Mouse (Mus musculus) intestine, embryonic 14.5 days (tissue): ENCODE data around the gene Nckap5l. TPM values are rescaled to one million over a fixed set of nuclear protein-coding genes. Genes with fewer than 3 reads are reported as not detected.

ENCODE experiments used
- ATAC-seq: fragments of 200-750 bp; cut with Nextera tagmentation; replicated peaks from 2 replicates; pipeline ENCODE4 v1.8.0; 2017; ENCODE audit warnings: low read depth, moderate number of reproducible peaks, moderate TSS enrichment, moderate library complexity; ENCODE audit not compliant: low FRiP score, low TSS enrichment
- DNase-seq: peaks from one replicate; pipeline ENCODE4 v3.0.0-alpha.2; 2018; ENCODE audit warnings: low spot score
- H3K27ac ChIP-seq: fragments of 300-500 bp; sonication (generic); 2 replicates; pipeline ENCODE4 v1.5.1; 2014; ENCODE audit warnings: low read depth, mild to moderate bottlenecking, control low read depth
- H3K27me3 ChIP-seq: fragments of 300-500 bp; sonication (generic); replicated peaks from 2 replicates; pipeline ENCODE4 v1.6.1; 2014; ENCODE audit warnings: low read length, control low read depth; ENCODE audit not compliant: control insufficient read depth, insufficient read depth
- H3K36me3 ChIP-seq: fragments of 300-500 bp; sonication (generic); 2 replicates; pipeline ENCODE4 v1.6.1; 2014; ENCODE audit warnings: low read length, control low read depth; ENCODE audit not compliant: control insufficient read depth, insufficient read depth
- H3K4me1 ChIP-seq: fragments of 300-500 bp; sonication (generic); replicated peaks from 2 replicates; pipeline ENCODE4 v1.6.1; 2014; ENCODE audit warnings: low read length, control low read depth, mixed read lengths; ENCODE audit not compliant: control insufficient read depth, insufficient read depth
- H3K4me2 ChIP-seq: fragments of 300-500 bp; sonication (generic); 2 replicates; pipeline ENCODE4 v1.6.1; 2014; ENCODE audit warnings: low read length
- H3K4me3 ChIP-seq: fragments of 300-500 bp; sonication (generic); 2 replicates; pipeline ENCODE4 v1.5.1; 2014; ENCODE audit warnings: low read depth, low read length, control low read depth, mixed read lengths
- H3K9ac ChIP-seq: fragments of 300-500 bp; sonication (generic); 2 replicates; pipeline ENCODE4 v1.6.1; 2014; ENCODE audit warnings: mild to moderate bottlenecking, low read length
- H3K9me3 ChIP-seq: fragments of 300-500 bp; sonication (generic); 2 replicates; pipeline ENCODE4 v1.6.1; 2016; ENCODE audit warnings: low read length, control low read depth; ENCODE audit not compliant: control insufficient read depth
- WGBS: fragments of 180-500 bp; shearing (Covaris S2); extraction: QIAGEN DNeasy Blood & Tissue Kit; methylation state at CpG from one replicate; pipeline ENCODE4 v1.1.7; 2014; 5-methylcytosine and 5-hydroxymethylcytosine counted together
- polyA plus RNA-seq: library from polyadenylated mRNA; unstranded; fragments of >200 nt; fragmentation: Nextera tagmentation; extraction: Ambion mirVana; gene quantifications from 2 replicates; pipeline ENCODE4 v1.2.1, GENCODE M21; 2014

Nckap5l gene
- polyA plus RNA-seq, 1 experiment from 2014 or later, result 9.3 TPM

GRCm38 (mm10) chr15:99430394-99430793 lies 27.2 kb downstream of the Nckap5l start:
- ATAC-seq, result no peak

GRCm38 (mm10) chr15:99423884-99424283 lies 33.7 kb downstream of the Nckap5l start:
- Histone ChIP-seq H3K27ac (no peak overlapping the region), H3K9me3 (no peaks in the 10 kb centered on the region), H3K4me2 (no peak overlapping the region), H3K9ac (no peak overlapping the region), H3K27me3 (no peaks in the 10 kb centered on the region), H3K36me3 (peaks cover 56% of the 10 kb centered on the region), H3K4me3 (no peak overlapping the region), H3K4me1 (peaks cover 16% of the 10 kb centered on the region; the same call in 1 of the 2 replicates)
- DNase-seq (no peak), ATAC-seq (no peak)
- 93% methylated on average over 9 of the region's 9 CpGs for WGBS

More at GRCm38 (mm10) chr15:99430394-99430793, 27.2 kb downstream of the Nckap5l start:
- no peak overlapping the region for H3K27ac ChIP-seq
- no peak overlapping the region for H3K4me2 ChIP-seq
- no peaks in the 10 kb centered on the region for H3K9me3 ChIP-seq
- peaks cover 5% of the 10 kb centered on the region; the same call in 1 of the 2 replicates for H3K4me1 ChIP-seq
- no peak overlapping the region for H3K4me3 ChIP-seq
- WGBS, result 79% methylated on average over 8 of the region's 8 CpGs
- H3K9ac ChIP-seq, result no peak overlapping the region
- no peak for DNase-seq
- H3K27me3 ChIP-seq, result no peaks in the 10 kb centered on the region
- peaks cover 66% of the 10 kb centered on the region for H3K36me3 ChIP-seq

DNA sequence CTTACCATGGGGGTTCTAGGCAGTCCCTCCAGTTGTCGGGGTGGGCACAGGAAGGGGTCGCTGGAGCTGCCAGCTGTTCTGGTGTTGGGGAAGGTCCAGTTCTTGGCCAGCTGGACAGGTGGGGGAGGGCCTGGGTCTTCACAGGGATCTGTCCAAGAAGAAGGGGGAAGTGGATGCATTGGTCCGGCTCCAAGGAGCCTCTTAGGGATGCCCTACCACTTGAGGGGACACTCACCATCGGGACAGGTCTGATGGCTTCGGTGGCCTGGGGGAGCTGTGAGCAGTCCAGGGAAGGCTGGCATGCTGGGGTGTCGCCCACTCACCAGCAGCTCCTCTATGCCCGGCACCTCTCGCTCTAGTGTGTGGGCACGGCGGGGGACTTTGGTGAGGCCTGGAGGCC lies 34.4 kb downstream of the Nckap5l start:
- H3K4me2 ChIP-seq, result no peak overlapping the region
- DNase-seq (no peak), ATAC-seq (no peak)
- H3K36me3 ChIP-seq, result peaks cover 52% of the 10 kb centered on the region
- 91% methylated on average over 10 of the region's 10 CpGs for WGBS
- H3K4me1 ChIP-seq, result peaks cover 16% of the 10 kb centered on the region; the same call in 1 of the 2 replicates
- no peak overlapping the region for H3K27ac ChIP-seq
- H3K9me3 ChIP-seq, result no peaks in the 10 kb centered on the region
- H3K9ac ChIP-seq, result no peak overlapping the region
- no peaks in the 10 kb centered on the region for H3K27me3 ChIP-seq
- H3K4me3 ChIP-seq, result no peak overlapping the region

GRCm38 (mm10) chr15:99422551-99422950 lies 35.0 kb downstream of the Nckap5l start:
- 94% methylated on average over 23 of the region's 23 CpGs for WGBS
- H3K4me3 ChIP-seq, result no peak overlapping the region
- no peak for ATAC-seq
- peak overlapping the region; percentile 90; the same call in 1 of the 2 replicates for H3K27ac ChIP-seq
- H3K4me2 ChIP-seq, result no peak overlapping the region
- DNase-seq, result no peak
- peaks cover 47% of the 10 kb centered on the region for H3K36me3 ChIP-seq
- no peak overlapping the region for H3K9ac ChIP-seq
- peaks cover 16% of the 10 kb centered on the region; the same call in 1 of the 2 replicates for H3K4me1 ChIP-seq
- no peaks in the 10 kb centered on the region for H3K9me3 ChIP-seq
- H3K27me3 ChIP-seq, result no peaks in the 10 kb centered on the region

DNA sequence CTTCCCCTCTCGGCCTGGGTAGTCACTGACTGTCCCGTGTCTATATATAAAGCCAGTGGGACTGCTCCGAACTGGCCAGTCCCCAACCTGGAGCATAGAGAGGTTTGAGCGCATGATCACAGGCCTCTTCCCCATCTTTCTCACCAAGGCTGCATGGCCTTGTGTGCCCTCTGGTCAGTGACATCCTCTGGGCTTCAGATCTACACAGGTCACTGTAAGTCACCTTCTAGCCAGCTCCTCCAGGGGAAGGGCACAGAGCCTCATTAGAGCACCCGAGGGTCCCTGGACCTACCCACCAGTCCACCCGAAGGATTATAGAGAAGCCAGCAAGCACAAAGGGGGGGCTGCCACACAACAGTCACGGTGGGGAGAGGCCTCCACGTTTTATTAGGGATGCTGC lies 35.9 kb downstream of the Nckap5l start:
- H3K27me3 ChIP-seq, result no peaks in the 10 kb centered on the region
- WGBS, result 77% methylated on average over 8 of the region's 8 CpGs
- no peak overlapping the region for H3K4me2 ChIP-seq
- no peak for DNase-seq
- H3K36me3 ChIP-seq, result peaks cover 38% of the 10 kb centered on the region
- ATAC-seq, result no peak
- H3K9ac ChIP-seq, result no peak overlapping the region
- H3K27ac ChIP-seq, result peak overlapping the region; percentile 90
- no peak overlapping the region for H3K4me3 ChIP-seq
- H3K9me3 ChIP-seq, result no peaks in the 10 kb centered on the region
- peaks cover 16% of the 10 kb centered on the region; the same call in 1 of the 2 replicates for H3K4me1 ChIP-seq

DNA sequence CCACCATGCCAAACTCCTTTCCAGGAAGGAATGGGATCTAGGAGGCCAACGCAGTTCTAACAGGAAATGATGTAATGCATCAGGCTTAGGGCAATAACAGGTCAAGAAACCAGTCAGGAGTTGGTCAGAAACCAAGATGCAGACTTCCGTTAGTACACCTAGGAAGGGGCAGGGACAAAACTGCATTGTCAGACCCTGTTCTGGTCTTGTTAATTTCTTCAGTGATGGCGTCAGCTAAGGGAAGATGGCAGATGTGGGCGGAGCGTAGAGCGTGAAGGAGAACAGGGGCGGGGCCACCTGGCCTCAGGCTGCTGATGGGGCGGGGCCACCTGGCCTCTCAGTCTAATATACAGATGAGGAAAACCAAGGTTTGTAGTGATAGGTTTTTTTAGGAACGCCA lies 36.4 kb downstream of the Nckap5l start:
- Histone ChIP-seq H3K4me3 (no peak overlapping the region), H3K27ac (peak overlapping the region; percentile 90), H3K9me3 (no peaks in the 10 kb centered on the region), H3K9ac (no peak overlapping the region), H3K36me3 (peaks cover 33% of the 10 kb centered on the region), H3K4me1 (peaks cover 16% of the 10 kb centered on the region; the same call in 1 of the 2 replicates), H3K27me3 (no peaks in the 10 kb centered on the region), H3K4me2 (peak overlapping the region; percentile 42)
- 64% methylated on average over 9 of the region's 9 CpGs for WGBS
- no peak for ATAC-seq
- no peak for DNase-seq

DNA sequence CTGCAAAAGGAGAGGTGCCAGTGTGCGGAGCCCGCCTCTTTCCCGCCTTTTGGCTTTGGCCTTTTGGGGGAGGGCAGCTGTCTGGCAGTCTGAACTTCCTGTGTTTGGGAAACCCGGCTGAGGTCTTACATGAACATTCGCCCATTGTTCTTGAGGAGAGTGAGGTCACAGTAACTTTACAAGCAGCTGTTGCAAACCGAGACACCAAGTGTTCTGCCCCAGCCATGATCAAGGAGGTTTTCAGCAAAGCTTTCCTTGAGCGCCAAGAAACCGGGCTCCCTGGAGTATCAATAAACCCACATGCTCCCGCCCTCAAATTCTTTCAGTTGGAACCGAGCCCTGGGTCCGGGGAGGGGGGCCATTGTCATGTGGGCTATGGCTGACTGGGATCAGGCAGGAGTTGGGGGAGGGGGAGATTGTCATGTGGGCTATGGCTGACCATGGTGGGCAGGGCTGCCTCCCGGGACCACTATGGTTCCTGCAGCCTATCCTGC lies 37.0 kb downstream of the Nckap5l start:
- no peaks in the 10 kb centered on the region for H3K27me3 ChIP-seq
- 8% methylated on average over 12 of the region's 12 CpGs for WGBS
- H3K36me3 ChIP-seq, result peaks cover 27% of the 10 kb centered on the region
- H3K9me3 ChIP-seq, result no peaks in the 10 kb centered on the region
- ATAC-seq (peak; percentile 50), DNase-seq (peak; percentile 84)
- 0 out of 2 replicates have a peak overlapping the region, but pooled peaks have one; percentile 10 for H3K9ac ChIP-seq
- peak overlapping the region; percentile 42 for H3K4me2 ChIP-seq
- peaks cover 16% of the 10 kb centered on the region; the same call in 1 of the 2 replicates for H3K4me1 ChIP-seq
- H3K4me3 ChIP-seq, result no peak overlapping the region
- H3K27ac ChIP-seq, result peak overlapping the region; percentile 90

DNA sequence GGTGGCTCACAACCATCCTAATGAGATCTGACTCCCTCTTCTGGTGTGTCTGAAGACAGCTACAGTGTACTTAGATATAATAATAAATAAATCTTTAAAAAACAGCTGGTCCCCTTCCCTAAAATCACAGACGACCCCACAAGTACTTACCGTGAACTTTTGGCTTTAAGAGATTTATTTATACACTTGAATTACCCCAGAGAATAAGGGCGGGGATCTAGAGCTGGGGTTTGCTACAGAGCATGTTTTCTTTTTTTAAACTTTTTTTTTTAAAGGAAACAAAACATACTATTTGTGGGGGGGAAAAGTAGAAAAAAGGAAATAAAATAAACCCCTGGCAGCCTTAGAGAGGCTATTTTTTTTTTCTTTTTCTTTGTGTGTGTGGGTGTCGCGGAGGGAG lies 37.4 kb downstream of the Nckap5l start:
- WGBS, result 16% methylated on average over 5 of the region's 5 CpGs
- peaks cover 24% of the 10 kb centered on the region for H3K36me3 ChIP-seq
- peak overlapping the region; percentile 42 for H3K4me2 ChIP-seq
- DNase-seq, result no peak
- H3K4me1 ChIP-seq, result peaks cover 16% of the 10 kb centered on the region; the same call in 1 of the 2 replicates
- H3K9me3 ChIP-seq, result no peaks in the 10 kb centered on the region
- H3K9ac ChIP-seq, result no peak overlapping the region
- ATAC-seq, result no peak
- no peak overlapping the region for H3K4me3 ChIP-seq
- H3K27ac ChIP-seq, result peak overlapping the region; percentile 90
- H3K27me3 ChIP-seq, result no peaks in the 10 kb centered on the region

DNA sequence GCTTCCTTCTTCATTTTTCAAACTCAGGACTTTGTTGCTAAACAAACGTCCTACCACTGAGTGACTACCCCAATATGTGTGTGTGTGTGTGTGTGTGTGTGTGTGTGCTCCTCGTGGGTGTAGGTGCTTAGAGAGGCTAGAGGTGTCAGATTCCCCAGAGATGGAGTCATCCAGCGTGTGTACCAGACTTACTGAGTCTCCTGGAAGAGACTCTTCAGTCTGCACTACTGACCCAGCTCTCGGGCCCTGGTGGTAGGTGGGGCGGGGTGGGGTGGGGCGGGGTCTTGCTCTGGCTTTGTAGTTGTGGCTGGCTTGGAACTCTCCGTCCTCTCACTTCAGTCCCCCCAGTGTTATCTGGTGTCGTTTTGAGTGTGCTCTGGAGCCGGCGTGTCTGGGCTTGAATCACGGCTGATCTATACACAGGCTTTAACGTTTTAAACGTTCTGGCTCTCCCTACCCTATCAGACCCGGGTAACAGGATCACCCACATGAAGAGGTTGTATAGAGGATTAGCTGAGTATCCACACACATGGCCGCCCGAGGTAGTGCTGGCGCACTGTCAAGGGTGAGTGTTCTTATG lies 39.8 kb downstream of the Nckap5l start:
- H3K27ac ChIP-seq, result no peak overlapping the region
- H3K27me3 ChIP-seq, result no peaks in the 10 kb centered on the region
- H3K4me1 ChIP-seq, result peaks cover 16% of the 10 kb centered on the region; the same call in 1 of the 2 replicates
- H3K4me2 ChIP-seq, result no peak overlapping the region
- no peak overlapping the region for H3K9ac ChIP-seq
- DNase-seq, result no peak
- H3K9me3 ChIP-seq, result no peaks in the 10 kb centered on the region
- H3K4me3 ChIP-seq, result no peak overlapping the region
- 23% methylated on average over 17 of the region's 17 CpGs for WGBS
- H3K36me3 ChIP-seq, result peaks cover 8% of the 10 kb centered on the region
- ATAC-seq, result no peak
